Mouse (Mus musculus): Measurements from ENCODE around the gene Smim14.
"Not testable (repeated sequence)": the region's sequence is repeated elsewhere in the genome, so short reads cannot be mapped to it uniquely, and the experiment has no call there.

The Smim14 gene

GRCm38 (mm10) chr5:65536751-65537419 lies at the start of gene Smim14, which contains the start of gene Ube2k:
Gene Smim14 (minus strand): TSS chr5:65537184.
Gene Ube2k (plus strand): TSS chr5:65537233.
- peak; percentile 94 for DNase-seq (ENCODE audit: low spot score)

DNA sequence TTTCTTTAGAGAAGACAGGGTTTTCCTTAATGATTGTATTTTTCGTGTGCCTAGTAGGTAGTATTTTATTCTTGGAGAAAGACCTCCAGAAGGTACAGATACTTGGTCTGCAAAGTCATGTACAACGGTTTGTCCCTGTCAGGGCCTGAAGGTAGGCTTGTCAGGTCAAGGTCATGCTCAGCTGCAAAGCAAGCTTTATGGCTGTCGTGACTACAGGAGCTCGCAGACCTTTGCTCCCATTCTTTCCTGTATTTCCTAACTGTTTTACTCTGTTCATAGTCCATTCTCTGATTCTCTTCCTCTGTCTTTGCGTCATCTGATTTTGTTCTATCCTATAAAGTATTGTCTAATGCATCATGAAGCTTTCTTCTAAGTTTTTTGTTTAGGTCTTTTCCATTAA lies 49.3 kb upstream of the Smim14 start:
- no peak for DNase-seq (ENCODE audit: low spot score)

DNA sequence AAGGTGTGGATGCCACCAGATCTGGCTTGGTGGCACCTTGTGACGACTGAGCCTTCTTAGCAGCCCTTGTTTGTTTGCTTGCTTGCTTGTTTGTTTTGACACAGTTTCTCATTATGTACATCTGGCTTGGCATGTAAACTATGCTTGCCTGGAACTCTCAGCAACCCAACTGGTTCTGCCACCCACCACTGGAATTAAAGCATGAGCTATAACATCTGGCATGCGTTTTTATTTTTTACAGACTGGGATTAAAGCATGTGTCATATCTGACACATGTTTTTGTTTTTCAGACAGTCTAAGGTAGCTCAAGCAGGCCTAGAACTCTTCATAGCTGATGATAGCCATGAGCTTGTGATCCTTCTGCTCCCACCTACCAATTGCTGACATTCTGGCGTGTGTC lies 41.6 kb upstream of the Smim14 start:
- no peak for DNase-seq (ENCODE audit: low spot score)

- DNase-seq (ENCODE audit: low spot score), result no peak
These were observed 38.9 kb upstream of the Smim14 start for GRCm38 (mm10) chr5:65575896-65576295.

DNA sequence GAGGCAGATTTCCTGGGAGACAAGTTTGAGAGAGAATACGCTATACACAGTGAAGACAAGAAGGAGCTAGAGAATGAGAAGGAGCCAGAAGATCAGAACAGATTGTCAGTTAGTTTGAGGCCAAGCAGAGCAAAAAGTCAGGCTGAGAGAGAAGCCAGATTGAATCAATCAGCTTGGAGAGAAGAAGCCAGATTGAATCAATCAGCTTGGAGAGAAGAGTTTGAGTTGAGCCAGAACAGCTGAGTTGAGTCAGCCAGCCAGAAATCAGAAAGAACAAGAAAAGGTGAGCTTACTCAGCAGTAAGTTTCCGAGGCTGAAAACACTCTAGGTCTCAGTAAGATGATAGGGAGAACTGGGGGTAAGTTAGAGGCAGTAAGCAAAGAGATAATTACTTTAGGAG lies 37.9 kb upstream of the Smim14 start:
- no peak for DNase-seq (ENCODE audit: low spot score)

GRCm38 (mm10) chr5:65565486-65565885 lies 28.5 kb upstream of the Smim14 start:
- no peak for DNase-seq (ENCODE audit: low spot score)

DNA sequence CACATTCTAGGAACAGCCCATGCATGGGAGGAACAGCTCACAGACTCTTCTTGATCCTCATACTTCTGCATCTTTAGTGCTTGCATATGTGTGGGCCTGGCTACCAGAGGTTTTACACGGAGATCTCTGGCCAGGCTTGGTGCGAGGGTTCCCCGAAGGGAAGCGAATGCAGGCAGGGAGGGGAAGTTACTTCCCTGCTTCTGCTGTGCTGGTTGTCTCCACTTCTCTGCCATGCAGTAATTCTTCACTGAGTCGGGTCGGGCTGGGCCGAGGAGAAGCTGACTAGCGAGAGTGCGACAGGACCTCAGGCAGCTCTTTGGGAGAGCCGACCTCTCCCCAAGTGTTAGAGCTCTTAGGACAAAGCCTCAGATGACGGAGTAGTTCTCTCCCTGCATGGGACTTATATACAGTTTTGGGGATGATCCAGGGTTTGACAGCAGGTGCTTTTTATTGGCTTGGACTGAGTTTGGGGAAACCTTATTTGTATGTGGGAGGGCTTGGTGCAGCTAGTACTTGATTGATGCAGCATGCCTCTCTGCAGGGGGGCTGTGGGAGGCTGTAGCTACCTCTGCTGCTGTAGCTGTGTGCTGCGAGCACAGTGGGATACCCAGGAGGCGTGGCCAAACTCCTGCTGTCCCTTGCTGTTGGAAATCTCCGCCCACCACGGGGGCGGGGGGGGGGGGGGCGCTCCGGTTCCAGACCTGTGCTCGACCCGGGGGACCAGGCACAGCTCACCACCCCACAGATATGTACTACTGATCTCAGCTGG lies 24.3 kb upstream of the Smim14 start:
- no peak for DNase-seq (ENCODE audit: low spot score)

GRCm38 (mm10) chr5:65557109-65557508 lies 20.1 kb upstream of the Smim14 start:
- DNase-seq (ENCODE audit: low spot score), result no peak

- no peak for DNase-seq (ENCODE audit: low spot score)
These were observed 12.7 kb upstream of the Smim14 start for GRCm38 (mm10) chr5:65549677-65550076.

DNA sequence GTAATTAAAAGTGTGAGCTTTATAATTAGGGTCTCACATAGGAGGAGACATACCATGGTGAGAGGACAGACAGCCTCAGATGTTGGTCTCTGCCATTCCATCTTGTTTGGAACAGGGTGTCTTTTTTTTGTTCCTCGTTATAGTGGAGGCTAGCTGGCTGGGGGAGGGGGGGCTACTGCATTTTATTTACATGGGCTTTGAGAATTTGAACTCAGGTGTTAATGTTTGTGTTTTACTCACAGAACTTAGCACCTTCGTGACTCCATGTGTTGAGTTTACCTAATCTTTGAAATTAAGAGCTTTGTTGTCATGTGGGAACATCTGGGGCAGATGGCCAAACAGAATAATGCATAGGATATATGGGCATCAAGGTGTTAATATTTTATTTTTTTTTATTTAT lies 7.6 kb upstream of the Smim14 start:
- no peak for DNase-seq (ENCODE audit: low spot score)

DNA sequence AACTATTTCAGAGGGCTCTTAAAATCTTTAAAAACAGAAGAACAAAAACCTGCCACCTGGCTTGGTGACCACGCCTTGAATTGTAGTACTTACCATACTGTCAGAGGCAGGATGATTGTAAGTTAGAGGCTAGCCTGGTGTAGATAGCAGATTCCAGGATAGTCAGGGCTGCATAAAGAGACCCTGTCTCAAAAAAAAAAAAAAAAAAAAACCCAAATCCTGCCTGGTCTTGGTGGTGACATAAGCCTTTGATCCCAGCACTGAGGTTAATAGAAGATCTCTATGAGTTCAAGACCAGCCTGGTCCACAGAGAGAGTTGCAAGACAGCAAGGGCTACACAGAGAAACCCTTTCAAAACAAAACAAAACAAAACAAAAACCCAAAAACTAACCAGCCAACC lies 6.5 kb upstream of the Smim14 start:
- DNase-seq (ENCODE audit: low spot score), result no peak

DNA sequence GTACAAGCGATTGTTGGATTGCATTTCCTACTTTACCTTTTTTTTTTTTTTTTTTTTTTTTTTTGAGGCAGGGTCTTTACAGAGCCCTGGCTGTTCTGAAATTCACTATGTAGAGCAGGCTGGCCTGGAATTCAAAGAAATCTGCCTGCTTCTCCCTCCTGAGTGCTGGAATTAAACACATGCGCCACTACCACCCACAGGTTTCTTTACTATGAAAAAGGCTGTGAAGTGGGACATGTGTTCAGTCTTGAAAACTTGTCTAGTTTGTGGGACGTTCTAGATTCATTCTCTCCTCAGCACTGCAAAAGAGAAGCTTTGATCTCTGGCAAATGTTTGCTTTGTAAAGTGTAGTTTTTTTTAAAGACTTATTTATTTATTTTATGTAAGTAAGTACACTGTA lies 4.9 kb upstream of the Smim14 start:
- DNase-seq (ENCODE audit: low spot score), result no peak

DNA sequence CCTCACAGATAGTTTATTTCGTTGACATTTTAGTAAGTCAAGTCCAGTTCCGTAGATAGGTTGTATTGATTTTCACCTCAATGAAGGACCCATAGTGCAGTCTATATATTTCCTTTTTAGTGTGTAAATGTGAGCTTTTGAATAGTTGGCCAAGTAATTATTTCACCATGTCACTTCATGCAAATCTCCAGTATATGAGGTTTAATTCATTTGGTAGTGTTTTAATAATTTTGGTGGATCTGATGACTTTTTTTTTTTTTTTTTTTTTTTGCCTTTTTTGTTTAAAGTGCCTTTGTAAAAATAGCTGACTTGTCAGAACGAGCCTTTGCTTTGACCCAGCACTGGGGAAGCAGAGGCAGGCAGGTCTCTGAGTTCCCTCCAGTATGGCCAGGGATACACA lies 2.8 kb upstream of the Smim14 start:
- no peak for DNase-seq (ENCODE audit: low spot score)

DNA sequence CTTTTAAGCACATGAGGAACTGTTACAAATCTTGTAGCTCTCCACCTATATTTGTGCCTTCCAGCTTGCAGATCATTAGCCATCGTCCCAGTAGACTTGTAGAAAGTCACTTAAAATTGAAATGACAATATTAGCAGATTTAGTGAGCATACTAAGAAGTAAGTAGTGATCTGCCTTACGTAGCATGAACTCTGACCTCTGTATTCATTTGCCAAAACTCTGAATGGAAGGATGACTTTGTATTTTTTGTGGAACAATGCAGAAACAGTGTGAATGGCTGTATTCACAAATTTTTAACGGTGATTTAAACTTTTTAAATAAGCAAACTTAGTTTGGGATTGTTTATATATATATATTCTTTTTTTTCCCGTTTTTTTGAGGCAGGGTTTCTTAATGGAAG lies 1.8 kb upstream of the Smim14 start:
- DNase-seq (ENCODE audit: low spot score), result no peak

DNA sequence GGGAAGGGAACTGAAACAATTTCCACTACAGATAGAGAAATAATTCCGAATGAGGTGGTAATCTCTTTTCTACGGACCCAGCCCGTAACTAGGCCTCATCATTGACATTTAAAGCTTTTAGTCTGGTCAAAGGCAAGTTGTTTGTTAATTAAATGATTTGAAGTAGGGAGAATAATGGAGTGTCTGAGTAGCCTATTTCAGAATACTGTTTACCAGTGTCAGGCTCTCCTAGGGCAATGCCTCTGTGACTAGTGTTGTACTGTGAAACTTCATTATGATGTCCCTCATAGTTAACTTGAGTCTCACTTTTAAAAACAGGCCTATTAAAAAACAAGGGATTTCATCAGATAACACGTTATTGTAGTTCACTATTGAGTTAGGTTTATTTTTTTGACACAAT lies 1.1 kb upstream of the Smim14 start:
- DNase-seq (ENCODE audit: low spot score), result no peak

DNA sequence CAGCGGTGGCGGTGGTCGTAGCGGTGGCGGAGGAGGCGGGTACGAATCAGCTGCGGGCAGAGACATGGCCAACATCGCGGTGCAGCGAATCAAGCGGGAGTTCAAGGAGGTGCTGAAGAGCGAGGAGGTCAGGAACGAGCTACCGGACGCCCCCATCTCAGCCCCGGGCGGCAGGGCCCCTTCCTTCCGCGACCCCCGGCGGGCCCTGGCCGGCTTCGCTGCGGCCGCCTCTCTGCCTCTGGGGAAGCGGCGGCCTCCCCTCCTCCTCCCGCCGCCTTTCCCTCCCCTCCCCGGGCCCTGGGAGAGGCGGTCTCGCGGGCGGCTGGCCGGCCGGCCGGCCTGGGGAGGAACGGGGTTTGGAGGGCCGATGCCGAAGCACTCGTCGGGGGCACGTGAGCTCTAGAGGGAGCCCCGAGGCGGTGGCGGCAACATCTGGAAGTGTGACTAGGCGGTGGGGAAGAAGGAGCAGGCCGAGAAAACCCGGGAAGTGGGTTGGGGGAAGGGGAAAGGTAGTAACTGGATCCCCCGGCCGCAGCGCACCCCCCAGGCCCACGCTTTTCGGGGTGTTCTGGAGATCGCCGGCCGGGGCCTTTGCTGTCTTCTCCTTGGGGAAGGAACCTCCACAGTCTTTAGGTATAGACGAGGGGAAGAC lies 562 bp upstream of the Smim14 start:
- DNase-seq (ENCODE audit: low spot score), result peak; percentile 36

- DNase-seq (ENCODE audit: low spot score), result not testable (repeated sequence)
These were observed 917 bp downstream of the Smim14 start for GRCm38 (mm10) chr5:65536068-65536465.

DNA sequence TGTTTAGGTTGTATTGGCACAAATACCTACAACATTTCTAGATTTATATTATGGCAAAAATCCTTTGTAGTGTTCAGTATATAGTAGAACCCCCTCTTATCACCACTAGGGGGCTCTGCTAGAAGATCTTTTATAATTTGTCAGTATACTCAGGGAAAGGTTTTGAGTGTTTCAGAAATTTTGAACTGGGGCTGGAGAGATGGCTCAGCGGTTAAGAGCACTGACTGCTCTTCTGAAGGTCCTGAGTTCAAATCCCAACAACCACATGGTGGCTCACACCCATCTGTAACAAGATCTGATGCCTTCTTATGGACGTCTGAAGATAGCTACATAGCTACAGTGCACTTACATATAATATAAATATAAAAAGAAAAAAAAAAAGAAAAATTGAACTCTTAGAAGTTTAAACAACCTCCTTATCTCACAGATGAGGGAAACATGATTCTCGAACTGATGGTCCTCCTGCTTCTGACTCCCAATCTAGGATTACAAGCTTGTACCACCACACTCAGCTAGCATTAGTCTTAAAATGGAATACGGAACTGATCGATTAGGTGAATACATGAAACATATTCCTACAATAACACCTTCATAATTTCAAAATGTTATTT lies 1.4 kb downstream of the Smim14 start:
- peak; percentile 64 for DNase-seq (ENCODE audit: low spot score)

- no peak for DNase-seq (ENCODE audit: low spot score)
These were observed 2.5 kb downstream of the Smim14 start for GRCm38 (mm10) chr5:65534496-65534895.

GRCm38 (mm10) chr5:65531283-65531682 lies 5.7 kb downstream of the Smim14 start:
- no peak for DNase-seq (ENCODE audit: low spot score)

DNA sequence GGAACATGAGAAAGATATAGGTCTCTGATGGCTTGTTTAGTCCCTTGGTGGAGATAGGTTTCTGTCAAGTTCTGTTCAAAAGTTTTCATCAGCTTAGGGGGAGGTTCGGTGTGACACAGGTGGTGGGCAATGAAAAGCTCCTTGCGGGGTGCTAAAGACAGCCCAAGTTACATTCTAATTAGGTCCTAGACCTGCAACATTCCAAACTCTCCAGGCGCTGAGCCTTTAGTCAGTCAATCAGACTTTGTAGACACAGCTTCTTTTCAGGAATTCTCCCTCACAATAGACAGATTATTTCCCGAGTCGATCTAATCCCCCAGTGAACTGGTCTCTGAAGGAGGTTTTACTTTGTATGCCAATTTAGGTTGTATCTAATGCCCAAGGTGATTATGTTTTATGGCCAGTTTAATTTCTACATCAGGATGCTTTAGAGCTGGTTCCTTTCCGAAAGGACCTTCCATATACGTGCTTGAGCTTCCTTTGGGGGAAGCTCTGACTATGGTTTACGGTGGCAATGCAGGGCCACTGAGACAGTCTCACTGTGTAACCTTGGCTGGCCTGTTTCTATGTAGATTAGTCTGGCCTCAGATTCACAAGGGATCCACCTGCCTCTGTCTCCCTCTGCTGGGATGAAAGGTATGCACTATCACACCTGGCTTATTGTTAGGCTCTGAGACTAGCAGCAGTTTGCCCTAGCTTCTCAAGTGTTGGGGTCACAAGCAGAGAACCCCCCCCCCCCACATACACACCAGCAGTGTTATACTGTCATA lies 11.1 kb downstream of the Smim14 start:
- DNase-seq (ENCODE audit: low spot score), result peak; percentile 36

GRCm38 (mm10) chr5:65524831-65525230 lies 12.2 kb downstream of the Smim14 start:
- DNase-seq (ENCODE audit: low spot score), result no peak
